Mouse (Mus musculus): ENCODE measurements around the gene Galnt2. TPM values are rescaled to one million over a fixed set of nuclear protein-coding genes. Genes with fewer than 3 reads are reported as not detected.

The Galnt2 gene
- polyA plus RNA-seq (2015; fragmentation: Nextera tagmentation; extraction: Ambion mirVana) = 31.1 and 38.6 TPM in 2 replicates

- Histone ChIP-seq H3K9me3 (replicated peaks) (no peaks in the 10 kb centered on the region), H3K4me2 (peak within 1 kb of the TSS; percentile 98), H3K4me1 (peaks cover 36% of the 10 kb centered on the region), H3K4me3 (peak within 1 kb of the TSS; percentile 93), H3K27ac (peak within 1 kb of the TSS; percentile 68), H3K27me3 (no peaks in the 10 kb centered on the region), H3K36me3 (ENCODE audit: poor library complexity, severe bottlenecking) (no peaks in the 10 kb centered on the region), H3K9ac (peak within 1 kb of the TSS; percentile 93)
- peak; percentile 79 for ATAC-seq
- WGBS = 0% methylated on average over 37 of the region's 53 CpGs
These were observed at the start of gene Galnt2 for GRCm38 (mm10) chr8:124231176-124231484. Gene Galnt2 (plus strand): TSS chr8:124231391.

- H3K4me1 ChIP-seq = peaks cover 21% of the 10 kb centered on the region
- 84% methylated on average over 5 of the region's 5 CpGs for WGBS
- H3K9me3 ChIP-seq (replicated peaks) = no peaks in the 10 kb centered on the region
- H3K36me3 ChIP-seq (ENCODE audit: poor library complexity, severe bottlenecking) = no peaks in the 10 kb centered on the region
- no peaks in the 10 kb centered on the region for H3K27me3 ChIP-seq
- no peak overlapping the region for H3K4me2 ChIP-seq
- H3K27ac ChIP-seq = no peak overlapping the region
- no peak overlapping the region for H3K4me3 ChIP-seq
- no peak overlapping the region for H3K9ac ChIP-seq
- ATAC-seq = no peak
These were observed 49.4 kb upstream of the Galnt2 start for GRCm38 (mm10) chr8:124181751-124182150.

DNA sequence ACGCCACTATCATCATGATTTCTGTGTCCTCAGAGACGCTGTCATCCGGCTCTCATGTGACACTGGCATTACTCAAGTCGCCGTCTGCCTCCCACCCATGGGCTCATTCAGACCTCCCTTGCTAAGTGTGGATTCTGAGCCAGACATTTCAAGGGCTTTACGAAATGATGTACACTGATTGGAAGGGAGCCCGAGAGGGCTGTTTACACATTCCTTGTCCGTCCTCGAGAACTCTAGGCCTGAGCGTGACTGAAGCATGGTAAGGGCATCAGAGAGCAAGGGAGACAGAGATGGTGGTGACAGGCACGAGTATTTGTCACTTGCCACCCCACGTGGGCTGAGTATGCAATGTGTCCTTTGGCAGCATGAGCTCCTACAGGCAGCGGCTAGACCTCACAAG, 49.0 kb upstream of the Galnt2 start:
- Histone ChIP-seq H3K36me3 (ENCODE audit: poor library complexity, severe bottlenecking) (no peaks in the 10 kb centered on the region), H3K9ac (no peak overlapping the region), H3K9me3 (replicated peaks) (no peaks in the 10 kb centered on the region), H3K27ac (no peak overlapping the region), H3K4me2 (no peak overlapping the region), H3K4me1 (peaks cover 21% of the 10 kb centered on the region), H3K27me3 (no peaks in the 10 kb centered on the region), H3K4me3 (no peak overlapping the region)
- WGBS = 75% methylated on average over 13 of the region's 13 CpGs
- no peak for ATAC-seq

- H3K27me3 ChIP-seq = no peaks in the 10 kb centered on the region
- peak; percentile 67; the same call in 1 of the 2 replicates for ATAC-seq
- 74% methylated on average over 3 of the region's 3 CpGs for WGBS
- H3K9me3 ChIP-seq (replicated peaks) = no peaks in the 10 kb centered on the region
- H3K4me2 ChIP-seq = no peak overlapping the region
- peaks cover 21% of the 10 kb centered on the region for H3K4me1 ChIP-seq
- no peak overlapping the region for H3K9ac ChIP-seq
- peak overlapping the region; percentile 44 for H3K27ac ChIP-seq
- H3K36me3 ChIP-seq (ENCODE audit: poor library complexity, severe bottlenecking) = no peaks in the 10 kb centered on the region
- H3K4me3 ChIP-seq = no peak overlapping the region
These were observed 47.1 kb upstream of the Galnt2 start for GRCm38 (mm10) chr8:124184078-124184477.

- 0 out of 2 replicates have a peak, but pooled peaks have one; percentile 19 for ATAC-seq
- Histone ChIP-seq H3K9ac (no peak overlapping the region), H3K4me2 (no peak overlapping the region), H3K4me1 (peaks cover 21% of the 10 kb centered on the region), H3K27ac (peak overlapping the region; percentile 44), H3K36me3 (ENCODE audit: poor library complexity, severe bottlenecking) (no peaks in the 10 kb centered on the region), H3K9me3 (replicated peaks) (no peaks in the 10 kb centered on the region), H3K4me3 (no peak overlapping the region), H3K27me3 (no peaks in the 10 kb centered on the region)
- 70% methylated on average over 2 of the region's 2 CpGs for WGBS
These were observed 46.7 kb upstream of the Galnt2 start for GRCm38 (mm10) chr8:124184507-124184906.

DNA sequence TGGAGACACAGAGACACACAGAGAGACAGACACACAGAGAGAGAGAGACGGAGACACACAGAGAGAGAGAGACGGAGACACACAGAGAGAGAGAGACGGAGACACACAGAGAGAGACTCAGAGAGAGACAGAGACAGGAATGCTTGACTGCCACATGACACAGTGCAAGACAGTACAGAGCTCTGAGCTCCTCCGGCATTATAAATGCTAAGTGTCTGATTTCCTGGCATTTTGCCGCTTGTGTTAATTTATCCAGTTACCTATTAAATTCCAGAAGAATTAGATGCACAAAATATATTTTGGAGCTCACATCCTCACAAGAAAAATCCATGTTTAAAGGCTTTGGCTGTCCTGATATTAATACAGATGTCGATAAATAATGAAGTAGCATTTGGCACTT, 46.1 kb upstream of the Galnt2 start:
- 74% methylated on average over 6 of the region's 6 CpGs for WGBS
- no peak for ATAC-seq
- H3K27ac ChIP-seq = no peak overlapping the region

DNA sequence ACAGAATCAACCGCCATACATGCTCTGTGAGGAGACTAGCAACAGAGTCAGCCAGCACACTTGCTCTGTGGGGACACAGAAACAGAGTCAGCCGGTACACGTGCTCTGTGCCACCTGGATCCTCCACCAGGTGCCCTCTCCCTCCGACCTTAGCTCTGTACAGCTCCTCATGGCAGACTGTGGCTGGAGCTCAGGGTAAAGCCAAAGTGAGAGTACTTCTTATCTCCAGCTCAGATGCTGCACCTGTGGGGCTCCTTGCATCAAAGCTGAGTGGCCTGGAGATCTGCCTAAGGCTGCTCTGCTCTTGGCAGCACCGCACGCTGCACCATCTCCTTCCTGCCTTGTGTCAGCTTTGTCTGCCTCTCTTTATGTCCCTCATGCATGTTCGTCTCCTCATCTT, 40.8 kb upstream of the Galnt2 start:
- Histone ChIP-seq H3K9ac (no peak overlapping the region), H3K4me2 (no peak overlapping the region), H3K27me3 (no peaks in the 10 kb centered on the region), H3K9me3 (replicated peaks) (no peaks in the 10 kb centered on the region), H3K27ac (no peak overlapping the region), H3K4me1 (0 out of 2 replicates have a peak, but pooled peaks cover 4% of the 10 kb centered on the region), H3K36me3 (ENCODE audit: poor library complexity, severe bottlenecking) (no peaks in the 10 kb centered on the region), H3K4me3 (no peak overlapping the region)
- no peak for ATAC-seq
- 81% methylated on average over 7 of the region's 7 CpGs for WGBS

More for the DNA sequence above, 46.1 kb upstream of the Galnt2 start:
- Histone ChIP-seq H3K27me3 (no peaks in the 10 kb centered on the region), H3K9ac (no peak overlapping the region), H3K4me3 (no peak overlapping the region), H3K4me2 (no peak overlapping the region), H3K9me3 (replicated peaks) (no peaks in the 10 kb centered on the region), H3K36me3 (ENCODE audit: poor library complexity, severe bottlenecking) (no peaks in the 10 kb centered on the region), H3K4me1 (peaks cover 21% of the 10 kb centered on the region)

DNA sequence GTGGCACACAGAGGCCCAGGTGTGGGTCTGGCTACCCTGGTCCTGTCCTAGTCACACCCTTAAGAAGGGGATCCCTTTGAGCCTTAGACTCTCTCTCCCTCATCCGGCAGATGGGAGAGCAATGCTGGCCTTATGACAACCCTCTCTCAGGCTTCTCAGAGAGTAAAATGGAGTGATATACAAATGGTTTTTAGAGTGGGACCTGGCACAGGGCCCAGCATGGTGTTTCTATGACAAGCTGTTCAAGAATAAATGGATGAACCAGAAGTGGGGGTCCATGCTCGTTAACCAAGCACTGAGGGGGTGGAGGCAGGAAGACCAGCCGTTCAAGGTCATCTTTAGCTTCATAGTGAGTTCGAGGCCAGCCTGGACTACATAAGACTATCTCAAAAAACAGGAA, 38.9 kb upstream of the Galnt2 start:
- Histone ChIP-seq H3K4me1 (peaks cover 10% of the 10 kb centered on the region), H3K9me3 (replicated peaks) (no peaks in the 10 kb centered on the region), H3K27ac (peak overlapping the region; percentile 54), H3K36me3 (ENCODE audit: poor library complexity, severe bottlenecking) (no peaks in the 10 kb centered on the region), H3K27me3 (no peaks in the 10 kb centered on the region), H3K4me3 (no peak overlapping the region), H3K9ac (no peak overlapping the region), H3K4me2 (no peak overlapping the region)
- ATAC-seq = 0 out of 2 replicates have a peak, but pooled peaks have one; percentile 16
- WGBS = 68% methylated on average over 4 of the region's 4 CpGs

DNA sequence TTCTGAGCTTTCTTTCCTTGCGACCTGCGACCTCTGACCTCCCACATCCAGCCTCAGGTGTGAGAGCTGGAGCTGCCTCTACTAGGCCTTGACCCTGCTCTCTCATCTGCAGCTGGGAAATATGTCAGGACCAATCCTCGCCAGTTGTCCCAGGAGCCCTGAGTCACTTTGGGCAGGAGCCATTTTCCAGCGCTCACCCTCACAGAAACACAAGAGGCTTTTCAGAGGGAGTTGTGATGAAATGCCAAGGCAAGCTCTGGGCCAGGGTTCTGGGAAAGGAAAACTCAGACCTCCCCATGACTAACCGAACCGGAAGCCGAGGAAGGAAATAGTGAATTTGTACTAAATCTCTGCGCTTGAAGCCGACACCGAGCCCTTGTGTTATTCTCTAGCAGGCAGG, 38.2 kb upstream of the Galnt2 start:
- WGBS = 89% methylated on average over 10 of the region's 10 CpGs
- no peak overlapping the region for H3K4me3 ChIP-seq
- H3K27ac ChIP-seq = no peak overlapping the region
- H3K9ac ChIP-seq = no peak overlapping the region
- no peak overlapping the region for H3K4me2 ChIP-seq
- H3K4me1 ChIP-seq = peaks cover 10% of the 10 kb centered on the region
- no peaks in the 10 kb centered on the region for H3K9me3 ChIP-seq (replicated peaks)
- ATAC-seq = no peak
- H3K36me3 ChIP-seq (ENCODE audit: poor library complexity, severe bottlenecking) = no peaks in the 10 kb centered on the region
- no peaks in the 10 kb centered on the region for H3K27me3 ChIP-seq

DNA sequence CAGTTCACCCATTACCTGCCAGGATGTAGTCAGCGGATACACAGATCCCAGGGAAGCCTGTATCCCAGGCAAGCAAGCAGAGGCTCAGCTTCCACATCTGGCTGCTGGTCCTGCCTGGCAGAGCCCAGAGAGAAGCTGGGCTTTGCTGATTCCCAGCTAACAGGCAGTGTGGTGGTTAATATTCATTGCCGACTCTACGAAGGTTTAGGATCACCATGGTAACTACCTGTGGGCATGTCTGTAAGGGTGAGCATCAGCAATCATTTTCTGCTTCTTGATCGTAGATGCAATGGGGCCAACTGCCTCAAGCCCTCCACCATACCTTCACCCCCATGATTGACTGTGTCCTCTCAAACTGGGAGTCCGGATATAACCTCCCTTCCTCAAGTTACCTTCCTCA, 37.2 kb upstream of the Galnt2 start:
- Histone ChIP-seq H3K27ac (no peak overlapping the region), H3K4me3 (no peak overlapping the region), H3K9me3 (replicated peaks) (no peaks in the 10 kb centered on the region), H3K36me3 (ENCODE audit: poor library complexity, severe bottlenecking) (no peaks in the 10 kb centered on the region), H3K4me2 (no peak overlapping the region), H3K4me1 (peaks cover 10% of the 10 kb centered on the region), H3K27me3 (no peaks in the 10 kb centered on the region), H3K9ac (no peak overlapping the region)
- 75% methylated on average over 5 of the region's 5 CpGs for WGBS
- ATAC-seq = no peak

- H3K4me1 ChIP-seq = peaks cover 10% of the 10 kb centered on the region
- H3K9ac ChIP-seq = no peak overlapping the region
- H3K9me3 ChIP-seq (replicated peaks) = no peaks in the 10 kb centered on the region
- 67% methylated on average over 5 of the region's 5 CpGs for WGBS
- no peak for ATAC-seq
- no peaks in the 10 kb centered on the region for H3K27me3 ChIP-seq
- H3K36me3 ChIP-seq (ENCODE audit: poor library complexity, severe bottlenecking) = no peaks in the 10 kb centered on the region
- no peak overlapping the region for H3K4me3 ChIP-seq
- no peak overlapping the region for H3K4me2 ChIP-seq
- no peak overlapping the region for H3K27ac ChIP-seq
These were observed 35.0 kb upstream of the Galnt2 start for GRCm38 (mm10) chr8:124196195-124196594.

DNA sequence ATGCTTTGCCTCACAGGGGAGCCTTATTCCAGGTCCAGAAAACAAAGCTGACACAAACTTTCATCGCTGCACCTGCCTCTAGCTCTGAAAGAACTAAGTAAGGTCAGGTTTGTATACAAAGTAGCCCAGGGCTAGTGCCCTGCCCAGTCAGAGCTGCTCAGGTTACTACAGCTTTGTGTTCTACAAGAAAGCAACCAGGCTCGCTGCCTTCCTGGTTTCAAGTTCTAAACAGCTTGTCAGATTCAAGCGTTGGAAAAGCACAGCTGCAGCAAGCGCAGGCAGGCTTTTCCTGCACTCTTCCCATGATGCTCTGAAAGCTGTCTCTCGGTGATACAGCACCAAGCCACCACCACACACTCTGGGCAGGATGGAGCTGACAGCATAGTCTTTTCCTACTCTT, 34.4 kb upstream of the Galnt2 start:
- peaks cover 10% of the 10 kb centered on the region for H3K4me1 ChIP-seq
- 0 out of 2 replicates have a peak overlapping the region, but pooled peaks have one; percentile 31 for H3K27ac ChIP-seq
- H3K4me3 ChIP-seq = no peak overlapping the region
- ATAC-seq = no peak
- no peak overlapping the region; the same call in 1 of the 2 replicates for H3K9ac ChIP-seq
- no peak overlapping the region for H3K4me2 ChIP-seq
- H3K27me3 ChIP-seq = no peaks in the 10 kb centered on the region
- 56% methylated on average over 5 of the region's 5 CpGs for WGBS
- no peaks in the 10 kb centered on the region for H3K36me3 ChIP-seq (ENCODE audit: poor library complexity, severe bottlenecking)
- no peaks in the 10 kb centered on the region for H3K9me3 ChIP-seq (replicated peaks)

GRCm38 (mm10) chr8:124198230-124198629, 33.0 kb upstream of the Galnt2 start:
- 74% methylated on average over 7 of the region's 7 CpGs for WGBS
- H3K27me3 ChIP-seq = no peaks in the 10 kb centered on the region; the same call in 1 of the 2 replicates
- no peak overlapping the region for H3K4me2 ChIP-seq
- H3K4me1 ChIP-seq = peaks cover 7% of the 10 kb centered on the region
- H3K27ac ChIP-seq = no peak overlapping the region
- no peak for ATAC-seq
- no peak overlapping the region for H3K9ac ChIP-seq
- H3K36me3 ChIP-seq (ENCODE audit: poor library complexity, severe bottlenecking) = no peaks in the 10 kb centered on the region
- no peaks in the 10 kb centered on the region for H3K9me3 ChIP-seq (replicated peaks)
- no peak overlapping the region for H3K4me3 ChIP-seq
